Mouse (Mus musculus) cortical plate, adult 2 months (tissue): Measurements from ENCODE around the gene Sacs.

ENCODE experiments used
- CTCF ChIP-seq: fragments of 200-500 bp; IDR thresholded peaks from 2 replicates; pipeline ENCODE4 v1.5.1; 2011; ENCODE audit warnings: mild to moderate bottlenecking, control low read depth, low read length; ENCODE audit not compliant: insufficient read depth; ENCODE audit errors: extremely low read depth
- POLR2A ChIP-seq: fragments of 200-500 bp; IDR thresholded peaks from 2 replicates; pipeline ENCODE4 v1.6.1; 2011; ENCODE audit warnings: mild to moderate bottlenecking, low read length, control low read depth; ENCODE audit not compliant: insufficient read depth; ENCODE audit errors: extremely low read depth

- no peak for TF ChIP-seq CTCF
- no peak for TF ChIP-seq POLR2A
These were observed 120.8 kb downstream of the Sacs start for GRCm38 (mm10) chr14:61259084-61259483.
